Mouse (Mus musculus) liver, embryonic 13.5 days (tissue): ENCODE data around the gene Ahsa2. TPM values are rescaled to one million over a fixed set of nuclear protein-coding genes. Genes with fewer than 3 reads are reported as not detected.
"Not testable (repeated sequence)": the region's sequence is repeated elsewhere in the genome, so short reads cannot be mapped to it uniquely, and the experiment has no call there.

Source experiments
- ATAC-seq: fragments of 200-750 bp; cut with Nextera tagmentation; 2 replicates; pipeline ENCODE4 v1.8.0; 2017; ENCODE audit warnings: low read depth, mild to moderate bottlenecking, moderate number of reproducible peaks, moderate library complexity
- DNase-seq: peaks from one replicate; pipeline ENCODE4 v3.0.0; 2022
- H3K27ac ChIP-seq: fragments of 300-500 bp; sonication (generic); 2 replicates; pipeline ENCODE4 v1.5.1; 2015; ENCODE audit warnings: moderate library complexity, mild to moderate bottlenecking, inconsistent platforms
- H3K27me3 ChIP-seq: fragments of 300-500 bp; sonication (generic); 2 replicates; pipeline ENCODE4 v1.6.1; 2015; ENCODE audit warnings: mild to moderate bottlenecking, inconsistent platforms
- H3K36me3 ChIP-seq: fragments of 300-500 bp; sonication (generic); 2 replicates; pipeline ENCODE4 v1.6.1; 2015; ENCODE audit warnings: mild to moderate bottlenecking, inconsistent platforms
- H3K4me1 ChIP-seq: fragments of 300-500 bp; sonication (generic); replicated peaks from 2 replicates; pipeline ENCODE4 v1.6.1; 2015; ENCODE audit warnings: inconsistent platforms
- H3K4me2 ChIP-seq: fragments of 300-500 bp; sonication (generic); 2 replicates; pipeline ENCODE4 v1.6.1; 2015; ENCODE audit warnings: inconsistent platforms, mild to moderate bottlenecking, moderate library complexity
- H3K4me3 ChIP-seq: fragments of 300-500 bp; sonication (generic); replicated peaks from 2 replicates; pipeline ENCODE4 v1.5.1; 2015; ENCODE audit warnings: mild to moderate bottlenecking, inconsistent platforms
- H3K9ac ChIP-seq: fragments of 300-500 bp; sonication (generic); 2 replicates; pipeline ENCODE4 v1.6.1; 2015; ENCODE audit warnings: mild to moderate bottlenecking, inconsistent platforms
- H3K9me3 ChIP-seq: fragments of 300-500 bp; sonication (generic); replicated peaks from 2 replicates; pipeline ENCODE4 v1.6.1; 2016; ENCODE audit warnings: inconsistent platforms
- WGBS: fragments of 180-500 bp; shearing (Covaris S2); methylation state at CpG from one replicate; pipeline ENCODE4 v1.1.7; 2015; ENCODE audit not compliant: insufficient replicate concordance; 5-methylcytosine and 5-hydroxymethylcytosine counted together
- microRNA-seq: library from miRNA; unstranded; fragments of <30 nt; microRNA quantifications from one replicate; pipeline ENCODE4, GENCODE M21; 2016
- polyA plus RNA-seq: library from polyadenylated mRNA; unstranded; fragments of >200 nt; fragmentation: Nextera tagmentation; extraction: Ambion mirVana; gene quantifications from 2 replicates; pipeline ENCODE4 v1.2.1, GENCODE M21; 2015

Ahsa2 gene
- polyA plus RNA-seq, 1 experiment from 2014 or later, result 30.0 TPM

DNA sequence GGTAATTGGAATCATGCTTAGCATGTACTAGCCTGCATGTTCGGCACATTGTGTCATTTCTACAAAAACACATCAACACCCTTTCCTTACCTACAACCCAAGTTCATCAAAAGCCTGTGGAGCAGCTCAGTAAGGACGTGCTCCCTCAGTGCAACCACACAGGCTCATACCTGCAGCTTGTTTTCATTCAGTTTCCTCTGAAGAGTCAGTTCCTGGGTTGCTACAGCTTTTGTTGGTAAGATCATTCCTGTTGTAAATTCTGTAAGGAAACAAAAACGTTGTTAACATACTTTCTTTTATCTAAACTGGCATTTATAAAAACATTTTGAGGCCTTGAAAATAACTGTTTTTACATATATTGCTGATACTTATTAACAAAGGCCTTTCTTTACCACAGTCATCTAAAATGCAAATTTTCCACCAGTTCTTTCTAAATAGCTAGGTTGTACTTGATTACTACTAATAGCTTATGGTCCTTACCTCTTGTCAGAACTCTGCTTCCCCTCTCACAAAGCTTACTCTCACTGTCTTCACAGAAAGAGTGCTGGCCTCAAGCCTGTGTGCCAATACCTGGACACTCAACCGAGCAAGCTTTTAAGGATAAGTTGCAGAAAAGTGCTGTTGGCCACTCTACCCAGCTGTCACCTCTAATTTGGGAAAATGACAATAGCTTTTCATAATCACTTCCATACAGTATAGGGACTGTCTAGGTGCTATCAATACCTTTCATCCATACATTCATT is 5.6 kb downstream of the Ahsa2 start:
- Histone ChIP-seq H3K9ac (no peak overlapping the region), H3K4me3 (no peak overlapping the region), H3K9me3 (no peaks in the 10 kb centered on the region), H3K4me2 (no peak overlapping the region), H3K27me3 (no peaks in the 10 kb centered on the region), H3K27ac (no peak overlapping the region), H3K36me3 (peaks cover 84% of the 10 kb centered on the region), H3K4me1 (peaks cover 27% of the 10 kb centered on the region)
- ATAC-seq (no peak), DNase-seq (no peak)
- 75% methylated on average over 4 of the region's 4 CpGs for WGBS

DNA sequence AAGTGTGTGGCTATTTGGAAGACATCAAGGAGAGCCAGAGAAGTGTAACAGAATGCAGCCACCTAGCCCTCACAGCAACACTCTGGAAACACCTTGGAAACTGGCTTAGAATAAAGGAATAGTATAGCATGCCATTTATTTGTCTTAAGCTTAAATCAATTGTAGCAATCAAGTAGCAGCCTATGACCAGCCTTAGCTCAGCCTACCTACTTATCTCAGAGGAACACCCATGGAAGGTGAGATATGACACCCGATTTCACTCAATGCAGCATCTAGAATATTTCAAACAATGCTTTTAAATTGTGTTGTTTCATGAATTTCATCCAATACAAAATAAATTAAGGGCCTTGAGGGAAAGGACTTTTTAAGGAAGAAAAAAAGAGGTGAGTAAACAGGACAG is 7.9 kb downstream of the Ahsa2 start:
- 35% methylated on average over 1 of the region's 1 CpGs for WGBS
- Histone ChIP-seq H3K36me3 (peaks cover 91% of the 10 kb centered on the region), H3K27me3 (no peaks in the 10 kb centered on the region), H3K4me2 (no peak overlapping the region), H3K4me3 (no peak overlapping the region), H3K9me3 (no peaks in the 10 kb centered on the region), H3K9ac (no peak overlapping the region), H3K4me1 (peaks cover 5% of the 10 kb centered on the region), H3K27ac (no peak overlapping the region)
- ATAC-seq (no peak), DNase-seq (no peak)

DNA sequence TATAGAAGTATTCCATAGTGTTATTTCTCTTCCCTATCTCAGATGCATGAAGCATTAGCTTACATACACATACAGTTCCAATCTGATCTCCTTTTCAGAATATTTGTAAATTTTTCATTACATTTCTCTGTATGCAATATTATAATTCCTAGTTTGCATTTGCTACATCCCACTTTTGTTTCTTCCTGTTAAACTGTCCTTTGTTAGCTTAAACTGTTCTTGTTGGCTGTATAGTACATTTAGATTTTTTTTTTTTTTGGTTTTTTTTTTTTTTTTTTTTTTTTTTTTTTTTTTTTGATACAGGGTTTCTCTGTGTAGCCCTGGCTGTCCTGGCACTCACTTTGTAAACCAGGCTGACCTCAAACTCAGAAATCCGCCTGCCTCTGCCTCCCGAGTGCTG is 32.0 kb downstream of the Ahsa2 start:
- not testable (repeated sequence) for H3K4me2 ChIP-seq, H3K27me3 ChIP-seq, H3K9ac ChIP-seq, DNase-seq, H3K4me3 ChIP-seq, H3K4me1 ChIP-seq, ATAC-seq, H3K27ac ChIP-seq, H3K9me3 ChIP-seq
- WGBS, result 91% methylated on average over 2 of the region's 2 CpGs
- H3K36me3 ChIP-seq, result peaks cover 46% of the 10 kb centered on the region

Small RNAs within 50 kb of the gene (microRNA-seq; reads per million reads assigned to microRNA genes)
- not detected for gene Gm47279

Other genes with a start within 250 kb of the Ahsa2 start
- gene Xpo1, start 242.0 kb downstream of the Ahsa2 start, polyA plus RNA-seq, result 51.4 and 71.1 TPM in 2 replicates
- 9.4 and 9.5 TPM in 2 replicates for gene Usp34, start 191.1 kb downstream of the Ahsa2 start, polyA plus RNA-seq
- gene 1700093K21Rik, start 23.1 kb upstream of the Ahsa2 start, polyA plus RNA-seq, result not detected in 2 replicates
- gene 0610010F05Rik, start 135.6 kb upstream of the Ahsa2 start, polyA plus RNA-seq, result 14.1 and 16.4 TPM in 2 replicates
- gene Pus10, start 167.6 kb upstream of the Ahsa2 start, polyA plus RNA-seq, result 16.3 and 19.2 TPM in 2 replicates
- 11.8 and 16.1 TPM in 2 replicates for gene Pex13, start 167.9 kb upstream of the Ahsa2 start, polyA plus RNA-seq